Mouse (Mus musculus): ENCODE results near the gene Mbnl1. TPM values are rescaled to one million over a fixed set of nuclear protein-coding genes. Genes with fewer than 3 reads are reported as not detected.

Gene Mbnl1
- polyA plus RNA-seq, 1 experiment from 2014 or later, result 311 TPM

DNA sequence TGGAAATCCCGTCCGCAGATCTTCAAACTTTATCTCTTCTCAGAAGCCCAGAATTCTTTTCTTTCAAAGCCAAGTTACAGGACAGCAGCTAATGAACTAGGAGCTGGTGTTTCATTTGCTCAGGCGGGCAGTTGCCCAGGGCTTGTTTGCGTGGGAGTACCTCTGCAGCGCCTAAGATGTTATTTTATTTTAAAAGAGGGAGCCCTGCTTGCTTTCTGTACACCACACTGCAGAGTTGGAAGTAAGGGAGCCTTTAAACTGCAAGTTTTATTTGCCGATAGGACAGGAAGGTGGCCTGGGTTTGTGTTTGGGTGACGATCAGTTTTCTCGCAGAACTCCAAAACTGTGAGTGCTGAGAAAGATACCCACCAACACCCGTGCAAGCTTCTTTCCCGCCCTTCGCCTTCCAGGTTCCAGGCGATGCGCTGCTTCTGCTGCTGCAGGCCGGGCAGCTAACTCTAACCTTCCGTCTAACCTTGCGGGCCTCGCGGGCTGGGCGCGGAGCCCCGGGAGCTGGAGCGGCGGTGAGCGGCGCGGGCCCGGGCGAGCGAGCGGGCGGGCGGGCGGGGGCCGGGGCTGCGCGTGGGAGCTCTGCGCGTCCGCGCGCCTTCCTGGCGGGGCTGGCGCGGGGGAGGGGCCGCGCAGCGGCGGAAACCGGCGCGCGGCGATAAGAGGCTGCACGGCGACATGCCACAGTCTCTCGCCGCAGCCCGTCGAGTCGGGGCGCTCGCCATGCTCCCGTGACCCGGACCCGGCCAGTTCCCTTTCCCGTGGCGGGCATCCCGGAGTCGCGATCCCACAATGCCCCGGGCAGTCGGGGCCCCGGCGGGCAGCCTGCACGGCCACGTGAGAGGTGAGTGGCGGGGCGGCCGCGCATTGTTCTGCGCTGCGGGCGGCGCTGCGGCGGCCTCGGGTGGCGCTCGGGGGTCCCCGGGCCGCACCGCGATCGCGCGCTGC, 28.2 kb downstream of the Mbnl1 start:
- WGBS (ENCODE audit: missing documents), result 2% methylated on average over 79 of the region's 96 CpGs
- Histone ChIP-seq H3K79me2 (ENCODE audit: inconsistent target) (peaks cover 94% of the 10 kb centered on the region), H3K4me3 (ENCODE audit: inconsistent target) (peak overlapping the region; percentile 40), H3K27ac (peak overlapping the region; percentile 88), H3K36me3 (ENCODE audit: inconsistent target) (no peaks in the 10 kb centered on the region)

DNA sequence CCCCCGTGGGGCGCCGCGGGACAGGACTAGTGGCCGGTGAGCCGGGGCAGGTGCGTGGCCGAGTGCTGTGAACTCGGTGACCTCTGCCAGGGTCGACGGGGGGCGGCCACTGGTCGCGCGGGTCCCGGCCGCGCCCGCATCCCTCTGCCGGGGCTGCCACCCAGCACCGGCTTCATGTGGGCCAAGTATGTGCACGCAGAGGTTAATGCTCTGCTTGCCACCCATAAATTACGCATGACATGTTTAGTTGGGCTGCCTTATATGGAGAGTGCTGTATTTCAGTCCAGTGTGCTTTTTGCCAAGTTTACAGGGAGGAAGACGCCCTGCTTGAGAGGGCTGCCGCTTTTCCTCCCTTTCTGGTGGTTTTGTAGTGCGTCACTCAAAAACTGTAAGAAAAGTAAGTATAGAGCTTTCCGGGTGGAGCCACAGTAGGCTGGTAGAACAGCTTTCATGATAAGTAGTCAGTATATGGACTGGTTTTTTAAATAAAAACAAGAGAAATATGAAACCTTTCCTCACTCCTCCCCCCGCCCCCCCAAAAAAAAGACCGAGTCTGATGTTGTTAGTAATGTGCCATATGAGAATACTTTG, 29.0 kb downstream of the Mbnl1 start:
- Histone ChIP-seq H3K27ac (peak overlapping the region; percentile 79), H3K36me3 (ENCODE audit: inconsistent target) (no peaks in the 10 kb centered on the region), H3K4me3 (ENCODE audit: inconsistent target) (peak overlapping the region; percentile 49), H3K79me2 (ENCODE audit: inconsistent target) (peaks cover 94% of the 10 kb centered on the region)
- under 1% methylated on average over 28 of the region's 29 CpGs for WGBS (ENCODE audit: missing documents)

- H3K79me2 ChIP-seq (ENCODE audit: inconsistent target), result peaks cover 94% of the 10 kb centered on the region
- WGBS (ENCODE audit: missing documents), result 1% methylated on average over 6 of the region's 7 CpGs
- H3K27ac ChIP-seq, result peak overlapping the region; percentile 79
- H3K36me3 ChIP-seq (ENCODE audit: inconsistent target), result no peaks in the 10 kb centered on the region
- H3K4me3 ChIP-seq (ENCODE audit: inconsistent target), result peak overlapping the region; percentile 49
Observed at GRCm38 (mm10) chr3:60502155-60502987, 29.7 kb downstream of the Mbnl1 start.

DNA sequence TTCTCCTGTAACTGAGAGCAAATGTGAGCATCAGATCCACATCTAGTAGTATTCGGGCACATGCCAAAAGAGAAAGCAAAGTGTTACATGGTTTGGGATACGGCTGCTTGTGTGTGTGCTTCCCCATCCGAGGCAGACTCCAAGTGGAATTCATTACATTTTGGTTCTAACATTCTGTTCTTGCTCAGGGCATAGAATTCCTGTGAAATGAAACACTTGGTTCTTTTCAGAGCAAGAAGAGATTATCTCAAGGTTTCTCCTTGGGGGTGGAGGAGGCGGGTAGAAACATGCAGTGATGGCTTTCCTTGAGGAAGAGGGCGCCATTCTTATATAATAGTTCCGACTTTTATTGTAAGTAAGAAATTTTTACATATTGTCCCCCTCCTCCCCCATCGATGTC, 30.6 kb downstream of the Mbnl1 start:
- 10% methylated on average over 7 of the region's 7 CpGs for WGBS (ENCODE audit: missing documents)

GRCm38 (mm10) chr3:60504775-60505430, 32.3 kb downstream of the Mbnl1 start:
- Histone ChIP-seq H3K79me2 (ENCODE audit: inconsistent target) (peaks cover 94% of the 10 kb centered on the region), H3K4me3 (ENCODE audit: inconsistent target) (no peak overlapping the region), H3K27ac (peak overlapping the region; percentile 27), H3K36me3 (ENCODE audit: inconsistent target) (no peaks in the 10 kb centered on the region)
- WGBS (ENCODE audit: missing documents), result 38% methylated on average over 5 of the region's 5 CpGs

More for the DNA sequence above, 30.6 kb downstream of the Mbnl1 start:
- peaks cover 94% of the 10 kb centered on the region for H3K79me2 ChIP-seq (ENCODE audit: inconsistent target)
- peak overlapping the region; percentile 79 for H3K27ac ChIP-seq
- H3K4me3 ChIP-seq (ENCODE audit: inconsistent target), result peak overlapping the region; percentile 49
- H3K36me3 ChIP-seq (ENCODE audit: inconsistent target), result no peaks in the 10 kb centered on the region

GRCm38 (mm10) chr3:60506821-60507220, 34.2 kb downstream of the Mbnl1 start:
- Histone ChIP-seq H3K79me2 (ENCODE audit: inconsistent target) (peaks cover 100% of the 10 kb centered on the region), H3K27ac (peak overlapping the region; percentile 4; the same call in 1 of the 2 replicates), H3K36me3 (ENCODE audit: inconsistent target) (no peaks in the 10 kb centered on the region), H3K4me3 (ENCODE audit: inconsistent target) (no peak overlapping the region)
- 80% methylated on average over 5 of the region's 5 CpGs for WGBS (ENCODE audit: missing documents)

- H3K79me2 ChIP-seq (ENCODE audit: inconsistent target), result peaks cover 100% of the 10 kb centered on the region
- H3K36me3 ChIP-seq (ENCODE audit: inconsistent target), result no peaks in the 10 kb centered on the region
- H3K4me3 ChIP-seq (ENCODE audit: inconsistent target), result no peak overlapping the region
- H3K27ac ChIP-seq, result no peak overlapping the region
- 84% methylated on average over 3 of the region's 3 CpGs for WGBS (ENCODE audit: missing documents)
Observed at GRCm38 (mm10) chr3:60507496-60507895, 34.9 kb downstream of the Mbnl1 start.

GRCm38 (mm10) chr3:60507979-60508378, 35.3 kb downstream of the Mbnl1 start:
- H3K4me3 ChIP-seq (ENCODE audit: inconsistent target), result no peak overlapping the region
- no peak overlapping the region for H3K27ac ChIP-seq
- no CpG with 5 or more reads among the region's 2 CpGs for WGBS (ENCODE audit: missing documents)
- H3K79me2 ChIP-seq (ENCODE audit: inconsistent target), result peaks cover 100% of the 10 kb centered on the region
- H3K36me3 ChIP-seq (ENCODE audit: inconsistent target), result no peaks in the 10 kb centered on the region

GRCm38 (mm10) chr3:60511197-60511596, 38.6 kb downstream of the Mbnl1 start:
- peak overlapping the region; percentile 54 for H3K27ac ChIP-seq
- no peak overlapping the region for H3K4me3 ChIP-seq (ENCODE audit: inconsistent target)
- peaks cover 100% of the 10 kb centered on the region for H3K79me2 ChIP-seq (ENCODE audit: inconsistent target)
- 31% methylated on average over 3 of the region's 3 CpGs for WGBS (ENCODE audit: missing documents)
- H3K36me3 ChIP-seq (ENCODE audit: inconsistent target), result no peaks in the 10 kb centered on the region

GRCm38 (mm10) chr3:60513337-60513736, 40.7 kb downstream of the Mbnl1 start:
- H3K79me2 ChIP-seq (ENCODE audit: inconsistent target), result peaks cover 100% of the 10 kb centered on the region
- no peak overlapping the region for H3K27ac ChIP-seq
- WGBS (ENCODE audit: missing documents), result 48% methylated on average over 7 of the region's 7 CpGs
- no peaks in the 10 kb centered on the region for H3K36me3 ChIP-seq (ENCODE audit: inconsistent target)
- no peak overlapping the region for H3K4me3 ChIP-seq (ENCODE audit: inconsistent target)

GRCm38 (mm10) chr3:60513746-60514145, 41.1 kb downstream of the Mbnl1 start:
- Histone ChIP-seq H3K79me2 (ENCODE audit: inconsistent target) (peaks cover 100% of the 10 kb centered on the region), H3K27ac (no peak overlapping the region), H3K4me3 (ENCODE audit: inconsistent target) (no peak overlapping the region), H3K36me3 (ENCODE audit: inconsistent target) (no peaks in the 10 kb centered on the region)
- 56% methylated on average over 2 of the region's 2 CpGs for WGBS (ENCODE audit: missing documents)

GRCm38 (mm10) chr3:60515430-60515829, 42.8 kb downstream of the Mbnl1 start:
- Histone ChIP-seq H3K36me3 (ENCODE audit: inconsistent target) (no peaks in the 10 kb centered on the region), H3K27ac (peak overlapping the region; percentile 71), H3K4me3 (ENCODE audit: inconsistent target) (no peak overlapping the region), H3K79me2 (ENCODE audit: inconsistent target) (peaks cover 100% of the 10 kb centered on the region)

- H3K36me3 ChIP-seq (ENCODE audit: inconsistent target), result no peaks in the 10 kb centered on the region
- no peak overlapping the region for H3K4me3 ChIP-seq (ENCODE audit: inconsistent target)
- H3K27ac ChIP-seq, result peak overlapping the region; percentile 71
- WGBS (ENCODE audit: missing documents), result 10% methylated on average over 10 of the region's 12 CpGs
- peaks cover 100% of the 10 kb centered on the region for H3K79me2 ChIP-seq (ENCODE audit: inconsistent target)
Observed at GRCm38 (mm10) chr3:60516054-60516674, 43.5 kb downstream of the Mbnl1 start.
